Mouse (Mus musculus): ENCODE results near the gene Map2k3. TPM values are rescaled to one million over a fixed set of nuclear protein-coding genes. Genes with fewer than 3 reads are reported as not detected.
A peak's percentile ranks its signal among the peaks of the same experiment; 100 is the strongest.
"Not testable (repeated sequence)": the region's sequence is repeated elsewhere in the genome, so short reads cannot be mapped to it uniquely, and the experiment has no call there.

Map2k3 gene
- total RNA-seq (2021): 10 to 100 TPM; 84.2 to 84.5 TPM

DNA sequence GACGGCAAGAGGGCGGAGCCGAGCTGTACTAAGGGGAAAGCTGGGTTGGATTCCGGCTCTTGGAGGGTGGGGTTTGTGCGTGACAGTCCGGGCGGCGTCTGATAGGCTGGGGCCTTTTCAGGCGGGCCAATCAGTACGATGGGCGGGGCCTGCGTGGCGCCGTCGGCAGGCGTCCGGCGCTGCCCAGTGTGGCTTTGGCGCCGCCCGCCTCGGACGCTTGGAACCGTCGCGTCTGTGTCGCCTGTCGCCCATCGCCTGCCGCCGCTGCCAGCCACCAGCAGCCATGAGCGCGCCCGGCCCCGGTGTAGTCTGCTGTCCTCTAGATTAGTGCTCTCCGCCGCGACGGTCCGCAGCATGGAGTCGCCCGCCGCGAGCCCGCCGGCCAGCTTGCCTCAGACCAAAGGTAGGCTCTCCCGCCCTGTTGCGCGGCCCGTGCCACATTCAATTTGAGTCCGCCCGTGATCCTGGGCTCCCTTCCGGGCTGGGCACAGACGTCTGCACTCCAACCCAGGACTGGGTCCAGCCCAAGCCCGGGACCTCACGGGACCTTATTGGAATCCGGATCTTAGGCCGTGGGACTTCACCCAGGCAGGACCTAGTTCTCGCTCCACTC is at the start of gene Map2k3:
Gene Map2k3 (plus strand): TSS at position 165 of the 613 bp plus-strand sequence.
- DNase-seq: peak; percentile 95
- intact Hi-C loops (cut with DNase I): loop anchor here (2.0 to 10.0 kb wide), 2 partner anchors 17 to 333 kb away; partner anchors contain the start of genes Aldh3a2 and Natd1

DNA sequence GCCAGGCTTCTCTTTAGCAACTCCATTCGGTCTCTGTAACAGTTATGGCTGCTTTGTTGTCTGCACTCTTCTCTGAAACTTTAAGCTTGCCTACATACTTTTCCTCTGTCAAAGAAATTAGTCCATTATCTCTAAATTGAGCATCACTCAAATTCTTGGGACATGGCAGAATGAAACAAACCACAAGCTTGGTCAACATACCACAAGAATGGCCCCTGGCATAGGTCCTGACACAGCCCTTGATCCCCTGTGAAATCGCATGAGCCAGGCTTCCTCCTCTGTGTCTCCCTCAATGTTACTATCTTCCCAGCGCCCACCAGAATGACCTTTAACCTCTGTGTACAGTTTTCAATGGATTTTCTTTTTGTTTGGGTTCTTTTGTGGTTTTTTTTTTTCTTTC is 49.4 kb upstream of the Map2k3 start:
- no peak for DNase-seq
- intact Hi-C loops (cut with DNase I): no loop called here

DNA sequence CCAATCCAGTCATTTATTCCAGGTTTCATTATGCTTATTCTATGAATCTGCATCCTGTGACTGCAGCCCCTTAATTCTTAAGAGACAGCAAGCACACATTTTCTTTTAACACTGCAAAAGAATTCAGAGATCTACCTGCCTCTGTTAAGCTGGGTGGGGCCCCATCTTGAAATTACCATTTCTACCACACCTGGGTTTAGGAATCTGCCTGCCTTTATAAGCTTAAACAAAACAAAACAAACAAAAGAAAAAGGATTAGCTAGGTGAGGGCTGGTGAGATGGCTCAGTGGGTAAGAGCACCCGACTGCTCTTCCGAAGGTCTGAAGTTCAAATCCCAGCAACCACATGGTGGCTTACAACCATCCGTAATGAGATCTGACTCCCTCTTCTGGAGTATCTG is 44.8 kb upstream of the Map2k3 start:
- intact Hi-C loops (cut with DNase I): not testable (repeated sequence)

DNA sequence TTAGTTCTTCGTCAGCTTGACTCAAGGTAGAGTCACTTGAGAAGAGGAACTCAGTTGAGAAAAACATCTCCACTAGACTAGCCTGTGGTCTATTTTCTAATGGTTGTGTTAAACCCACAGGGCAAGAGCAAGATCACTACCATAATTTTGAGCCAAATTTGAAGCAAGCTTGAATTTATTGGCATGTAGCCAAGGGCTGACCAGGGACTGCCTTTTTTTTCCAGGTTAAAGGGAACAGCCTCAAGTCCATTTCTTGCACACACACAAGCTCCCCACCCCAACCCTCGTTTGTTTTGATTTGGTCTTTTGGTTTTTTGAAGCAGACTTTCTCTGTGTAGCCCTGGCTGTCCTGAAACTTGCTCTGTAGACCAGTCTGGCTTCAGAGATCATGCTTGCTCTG is 42.0 kb upstream of the Map2k3 start:
- intact Hi-C loops (cut with DNase I): no loop called here
- DNase-seq: no peak

More for the DNA sequence above, 44.8 kb upstream of the Map2k3 start:
- not testable (repeated sequence) for DNase-seq

DNA sequence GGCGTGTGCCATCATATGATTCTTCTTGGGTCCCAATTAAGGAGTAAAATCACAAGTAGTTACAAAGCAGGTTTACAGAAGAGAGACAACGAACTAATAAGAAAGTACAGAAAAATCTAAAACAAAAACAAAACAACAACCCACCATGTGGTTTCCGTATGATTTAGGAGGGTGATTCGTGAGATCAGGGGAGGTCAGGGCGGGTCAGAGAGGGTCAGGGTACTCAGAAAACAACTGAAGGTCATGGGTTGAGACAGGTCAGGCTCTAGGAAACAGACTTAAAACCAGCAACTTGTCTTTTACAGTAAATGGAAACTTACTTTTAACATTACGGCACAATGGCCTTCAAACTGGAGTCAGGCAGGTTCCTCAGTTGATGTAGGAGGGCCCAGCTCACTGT is 41.5 kb upstream of the Map2k3 start:
- intact Hi-C loops (cut with DNase I): no loop called here
- no peak for DNase-seq

DNA sequence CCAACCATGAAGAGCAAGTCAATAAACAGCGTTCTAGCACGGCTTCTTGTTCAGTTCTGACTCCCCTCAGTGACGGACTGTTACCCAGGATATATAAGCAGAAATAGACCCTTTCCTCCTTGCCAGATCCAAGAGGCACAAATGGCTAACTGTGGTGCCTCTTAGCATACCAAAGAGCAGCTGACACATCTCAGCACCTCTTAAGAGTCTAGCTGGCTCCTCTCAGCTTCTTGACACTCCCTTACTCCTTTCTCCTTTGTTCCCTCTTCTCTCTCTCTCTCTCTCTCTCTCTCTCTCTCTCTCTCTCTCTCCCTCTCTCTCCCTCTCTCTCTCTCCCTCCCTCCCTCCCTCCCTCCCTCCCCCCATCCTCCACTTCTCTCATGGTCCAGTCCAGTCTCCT is 41.1 kb upstream of the Map2k3 start:
- no peak for DNase-seq
- intact Hi-C loops (cut with DNase I): no loop called here

DNA sequence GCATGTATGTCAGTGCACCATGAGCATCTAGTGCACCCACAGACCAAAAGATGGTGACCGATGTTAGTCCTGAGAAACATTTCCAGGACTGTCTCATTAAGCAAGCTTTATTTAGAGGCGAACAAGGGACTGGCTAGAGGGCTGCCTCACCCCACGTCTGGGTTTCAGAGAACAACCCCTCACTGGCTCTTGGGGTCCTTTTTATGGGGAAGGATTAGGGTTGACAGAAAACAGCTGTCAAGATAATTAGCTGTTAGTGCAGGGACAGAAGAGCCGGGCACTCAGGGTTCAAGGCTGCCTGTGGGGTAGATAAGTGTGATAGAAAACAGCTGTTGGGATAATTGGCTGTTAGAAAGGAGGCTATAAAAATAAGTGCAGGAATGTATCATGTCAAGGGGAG is 35.9 kb upstream of the Map2k3 start:
- no peak for DNase-seq
- intact Hi-C loops (cut with DNase I): no loop called here

DNA sequence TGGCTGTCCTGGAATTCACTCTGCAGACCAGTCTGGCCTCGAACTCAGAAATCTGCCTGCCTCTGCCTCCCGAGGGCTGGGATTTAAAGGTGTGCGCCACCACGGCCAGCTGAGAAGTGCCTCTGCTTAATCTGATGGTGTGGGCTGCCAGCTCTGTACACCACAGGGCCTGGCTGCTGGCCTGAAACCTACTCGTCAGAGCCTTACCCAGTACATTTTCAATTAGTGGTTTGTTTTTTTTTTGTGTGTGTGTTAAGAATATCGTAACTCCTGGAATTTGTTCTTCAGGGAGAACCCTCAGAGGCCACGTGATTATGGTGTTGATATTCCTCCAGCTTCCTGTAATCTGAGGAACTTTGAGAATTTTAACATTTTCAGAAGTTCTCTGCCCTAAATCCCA is 29.8 kb upstream of the Map2k3 start:
- DNase-seq: no peak
- intact Hi-C loops (cut with DNase I): no loop called here

DNA sequence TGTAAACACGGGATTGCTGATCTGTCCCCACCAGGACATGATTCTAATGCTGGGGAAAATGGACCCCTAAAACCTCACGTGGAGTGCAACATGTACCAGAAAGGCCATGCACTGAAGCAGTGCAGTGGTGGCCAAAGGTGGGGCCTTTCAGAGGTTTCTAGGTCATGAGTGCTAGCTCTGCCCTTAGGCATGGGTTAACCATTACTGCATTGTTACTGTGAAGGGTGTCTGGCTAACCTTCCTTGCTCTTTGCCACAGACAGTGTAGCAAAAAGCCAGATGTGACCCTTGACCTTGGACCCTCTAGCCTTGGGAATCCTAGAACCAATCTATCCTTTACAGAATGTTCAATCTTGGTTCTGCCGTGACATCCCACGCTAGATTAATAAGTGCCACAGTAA is 29.3 kb upstream of the Map2k3 start:
- DNase-seq: no peak
- intact Hi-C loops (cut with DNase I): no loop called here

DNA sequence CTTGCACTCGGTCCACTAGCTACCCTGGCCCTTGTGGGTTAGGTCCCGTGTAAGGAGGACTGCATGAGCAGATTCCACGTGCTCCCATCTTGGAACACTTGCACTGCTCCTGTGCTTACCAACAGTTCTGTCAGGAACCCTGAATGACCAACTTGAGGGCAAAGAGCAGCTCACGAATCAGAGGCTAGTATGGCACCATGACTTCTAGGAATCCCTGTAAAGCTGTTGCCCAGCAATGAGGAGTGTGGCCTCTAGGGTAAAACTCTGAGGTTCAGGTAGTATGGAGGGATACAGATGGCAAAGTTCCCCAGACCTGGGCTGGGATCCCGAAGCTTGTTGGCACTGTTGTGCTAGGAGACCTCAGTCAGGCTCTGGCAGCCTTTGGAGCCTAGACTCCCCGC is 28.2 kb upstream of the Map2k3 start:
- intact Hi-C loops (cut with DNase I): no loop called here

DNA sequence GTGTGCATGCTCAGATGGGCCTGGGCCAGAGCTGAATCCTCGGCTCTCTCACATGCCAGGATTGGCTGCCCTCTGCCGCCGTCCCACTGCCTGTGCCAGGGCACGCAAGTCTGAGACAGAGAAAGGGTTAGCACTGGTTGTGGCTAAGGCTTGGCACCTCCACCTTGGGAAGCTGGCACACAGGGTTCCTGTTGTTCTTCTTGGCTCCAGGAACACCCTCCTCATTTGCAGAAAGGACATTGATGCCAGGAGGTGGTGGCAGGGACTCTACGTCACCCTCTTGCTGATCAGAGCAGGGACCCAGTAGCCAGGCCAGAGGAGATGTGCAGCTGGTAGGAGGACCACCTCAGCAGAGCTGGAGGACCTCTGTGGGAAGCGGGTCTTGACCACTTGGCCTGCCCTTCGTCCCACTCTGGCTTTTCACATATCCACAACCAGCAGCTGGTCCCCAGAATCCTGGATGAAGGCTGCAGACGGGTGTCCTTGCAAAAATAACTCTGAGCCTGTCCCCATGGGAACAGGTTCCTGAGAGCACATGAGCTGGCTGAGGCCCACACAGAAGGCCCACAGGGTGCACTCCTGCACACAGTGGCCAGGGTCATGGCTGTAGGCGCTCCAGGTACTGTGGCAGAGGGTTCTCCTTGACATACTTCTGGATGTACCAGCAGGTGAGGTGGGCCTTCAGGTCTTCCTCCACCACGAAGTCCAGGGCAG is 26.3 kb upstream of the Map2k3 start:
- DNase-seq: no peak
- intact Hi-C loops (cut with DNase I): loop anchor here (2.0 kb wide), 1 partner anchor 185 kb away; no protein-coding TSS in a partner anchor

More for the DNA sequence above, 28.2 kb upstream of the Map2k3 start:
- DNase-seq: no peak

DNA sequence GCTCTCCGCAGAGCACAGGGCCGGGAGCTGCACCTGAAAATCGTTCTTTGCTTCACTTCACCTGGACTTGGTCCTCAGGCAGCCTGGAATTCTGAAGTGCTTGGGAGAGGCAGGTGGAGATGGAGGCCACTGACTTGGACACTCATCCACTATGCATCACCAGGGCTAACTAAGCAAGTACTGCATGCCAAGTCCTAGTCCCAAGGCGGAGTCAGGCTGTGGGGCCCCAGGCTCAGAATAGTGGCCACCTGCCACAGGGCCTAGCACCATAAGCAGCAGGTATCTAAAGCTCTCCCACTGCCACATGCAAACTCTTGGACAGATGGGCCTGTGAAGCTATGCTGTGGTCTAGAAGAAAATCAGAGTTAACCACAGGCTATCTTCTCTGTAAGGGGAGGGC is 25.4 kb upstream of the Map2k3 start:
- intact Hi-C loops (cut with DNase I): loop anchor here (2.0 kb wide), 1 partner anchor 184 kb away; no protein-coding TSS in a partner anchor
- no peak for DNase-seq

DNA sequence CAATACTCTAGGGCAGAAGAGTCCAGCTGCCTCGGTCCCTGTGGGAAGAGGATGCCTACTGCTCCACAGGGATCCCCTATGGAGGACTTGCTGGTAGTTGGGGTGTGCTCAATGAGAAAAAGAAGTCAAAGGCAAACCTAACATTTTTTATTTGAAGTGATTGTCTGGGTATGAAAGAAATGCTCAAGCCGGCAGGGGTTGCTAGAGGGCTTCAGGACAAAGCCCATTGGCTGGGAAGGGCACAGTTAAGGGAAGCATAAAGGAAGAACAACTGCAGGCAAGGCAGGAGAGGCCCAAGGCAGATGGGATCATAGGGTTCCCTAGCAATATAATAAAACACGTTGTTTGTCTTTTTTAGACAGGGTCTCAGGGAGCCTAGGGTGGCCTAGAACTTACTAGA is 23.8 kb upstream of the Map2k3 start:
- no peak for DNase-seq
- intact Hi-C loops (cut with DNase I): no loop called here

DNA sequence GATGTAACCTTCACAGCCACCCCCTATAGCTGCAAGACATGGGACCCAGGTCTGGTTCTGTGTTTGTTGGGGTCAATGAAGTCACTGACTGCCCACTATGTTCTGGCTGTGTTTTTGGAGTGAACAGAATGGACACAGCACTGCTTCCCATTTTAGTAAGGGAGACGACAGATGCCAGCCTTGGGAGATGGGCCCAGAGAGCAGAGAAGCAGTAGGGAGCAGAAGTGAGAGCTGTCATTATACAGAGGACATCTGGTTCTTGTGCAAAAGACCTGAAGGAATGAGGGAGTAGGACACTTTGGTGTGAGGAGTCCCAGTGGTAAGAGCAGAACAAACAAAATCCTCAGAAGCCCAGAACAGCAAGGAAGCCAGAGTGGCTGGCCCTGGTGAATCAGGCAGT is 22.2 kb upstream of the Map2k3 start:
- DNase-seq: no peak
- intact Hi-C loops (cut with DNase I): no loop called here

DNA sequence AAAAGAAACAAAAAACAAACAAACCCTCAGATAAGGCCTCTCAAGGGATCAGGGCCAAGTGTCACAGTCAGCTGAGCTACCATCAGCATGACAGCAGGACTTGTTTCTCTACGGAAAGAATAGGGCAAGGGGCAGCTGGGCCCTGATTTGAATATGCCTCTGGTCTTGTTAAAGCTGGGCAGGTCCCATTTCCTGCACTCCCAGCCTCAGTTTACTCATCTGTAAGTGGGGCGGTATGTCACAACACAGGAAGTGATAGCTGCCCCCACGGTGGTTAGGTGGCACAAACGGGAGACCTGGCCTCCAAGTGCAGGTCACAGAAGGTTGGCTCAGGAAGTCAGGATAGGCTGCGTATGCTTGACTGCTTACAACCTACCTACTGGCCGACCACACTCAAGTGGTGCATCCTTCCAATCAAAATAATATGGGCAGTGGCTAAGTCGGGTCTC is 19.3 kb upstream of the Map2k3 start:
- intact Hi-C loops (cut with DNase I): loop anchor here (2.0 kb wide), 1 partner anchor 34 kb away; the partner anchor contains the start of gene Tmem11
- DNase-seq: no peak

DNA sequence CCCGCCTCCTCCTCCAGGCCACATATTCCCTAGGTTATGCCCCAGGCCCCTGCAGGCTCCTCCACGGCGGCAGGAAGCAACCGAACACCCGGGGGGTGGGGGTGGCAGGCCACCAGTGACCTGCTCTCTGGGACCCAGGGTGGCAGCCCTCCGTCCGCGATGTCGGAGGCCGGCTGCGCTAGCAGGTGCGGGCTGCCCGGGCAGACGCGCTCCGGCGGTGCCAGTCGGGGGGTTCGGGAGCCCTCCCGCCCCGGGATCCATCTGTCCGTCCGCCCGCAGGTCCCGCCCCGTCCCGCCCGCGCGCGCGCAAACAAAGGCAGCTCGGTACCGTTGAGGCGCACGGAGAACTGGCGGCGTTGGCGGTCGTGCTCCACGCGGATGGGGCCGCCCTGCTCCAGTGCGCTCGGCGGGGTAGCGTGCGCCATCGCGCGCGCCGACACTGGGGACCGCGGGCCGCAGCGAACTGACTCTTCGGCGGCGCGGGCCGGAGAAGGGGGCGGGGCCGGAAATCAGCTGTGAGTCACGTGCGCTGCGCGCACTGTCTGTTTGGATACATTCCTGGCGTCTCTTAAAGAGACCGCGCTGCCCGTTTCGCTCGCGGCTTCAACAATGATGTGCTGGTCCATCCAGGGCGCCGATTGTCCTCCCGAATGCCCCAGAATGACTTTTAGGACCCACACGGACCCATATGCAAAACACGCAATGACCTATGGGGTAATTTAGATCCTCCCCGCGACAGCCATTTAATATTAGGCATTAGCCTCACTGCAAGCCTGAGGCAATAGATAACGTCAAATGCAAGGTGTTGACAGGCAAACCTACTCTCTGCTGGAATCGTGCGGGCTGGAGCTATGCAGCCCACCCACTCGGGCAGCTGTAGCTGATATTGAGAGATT is 18.3 kb upstream of the Map2k3 start:
- intact Hi-C loops (cut with DNase I): loop anchor here (2.0 kb wide), 2 partner anchors 19 to 35 kb away; partner anchors contain the start of genes Map2k3 and Tmem11
- peak; percentile 92 to 94 for DNase-seq

DNA sequence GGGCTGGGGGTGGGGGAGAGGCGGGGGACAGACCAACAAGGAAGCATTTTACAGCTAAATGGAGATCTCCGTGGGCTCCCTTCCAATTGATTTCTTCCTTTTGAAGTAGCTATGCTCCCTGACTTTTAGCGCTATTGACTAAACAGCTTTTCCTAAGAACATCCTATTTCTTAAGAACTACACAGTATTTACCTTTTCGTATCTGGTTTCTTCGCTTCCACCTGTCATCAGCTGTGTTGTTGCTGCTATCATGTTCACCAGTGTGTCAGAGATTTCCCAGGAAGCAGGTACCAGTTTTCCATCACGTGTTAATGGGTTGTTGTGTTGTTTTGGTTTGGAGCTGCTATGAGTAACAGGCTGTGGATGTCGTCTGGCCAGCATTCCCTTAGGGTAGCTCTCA is 17.3 kb upstream of the Map2k3 start, which contains the start of gene Natd1:
Gene Natd1 (minus strand): TSS at position 260 of the 400 bp plus-strand sequence.
- no peak for DNase-seq
- intact Hi-C loops (cut with DNase I): loop anchor here (2.0 kb wide), 1 partner anchor 18 kb away; the partner anchor contains the start of gene Map2k3

DNA sequence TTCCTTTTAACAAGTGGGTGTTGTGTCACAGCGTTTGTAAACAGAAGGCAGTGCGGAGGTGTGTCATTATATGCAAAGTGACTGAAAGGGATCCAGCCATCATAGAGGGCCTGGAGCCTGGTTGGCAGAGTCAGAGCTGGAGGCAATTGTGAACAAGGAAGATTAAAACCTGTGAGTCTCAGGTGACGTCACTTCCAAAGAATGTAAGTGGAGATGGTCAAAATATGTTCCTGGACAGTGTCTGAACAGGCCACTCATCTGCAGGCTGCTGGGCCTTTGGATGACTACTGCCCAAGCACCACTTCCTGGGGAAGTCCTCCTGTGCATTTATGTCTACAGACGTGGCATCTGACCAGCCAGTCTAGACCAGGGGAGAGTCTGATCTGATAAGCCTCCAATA is 16.6 kb upstream of the Map2k3 start:
- intact Hi-C loops (cut with DNase I): loop anchor here (2.0 kb wide), 1 partner anchor 18 kb away; the partner anchor contains the start of gene Map2k3

DNA sequence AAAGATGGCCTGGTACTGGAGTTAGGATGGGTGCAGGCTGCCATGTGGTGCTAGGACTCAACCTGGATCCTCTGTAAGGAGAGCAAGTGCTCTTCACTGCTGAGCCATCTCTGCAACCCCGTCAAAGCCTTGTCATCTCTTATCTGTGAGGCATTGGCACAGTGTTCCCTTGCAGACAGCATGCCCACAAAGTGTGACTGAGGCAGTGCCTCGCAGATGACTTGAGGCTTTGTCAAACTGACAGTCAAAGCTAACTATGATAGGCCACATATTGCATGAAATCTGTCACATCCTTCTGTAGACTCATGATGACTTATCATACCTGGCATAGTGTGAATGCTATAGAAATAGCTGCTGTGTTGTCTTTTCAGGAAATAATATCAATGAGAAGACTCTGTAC is 11.8 kb upstream of the Map2k3 start:
- no peak for DNase-seq
- intact Hi-C loops (cut with DNase I): no loop called here

More for the DNA sequence above, 16.6 kb upstream of the Map2k3 start:
- no peak for DNase-seq

DNA sequence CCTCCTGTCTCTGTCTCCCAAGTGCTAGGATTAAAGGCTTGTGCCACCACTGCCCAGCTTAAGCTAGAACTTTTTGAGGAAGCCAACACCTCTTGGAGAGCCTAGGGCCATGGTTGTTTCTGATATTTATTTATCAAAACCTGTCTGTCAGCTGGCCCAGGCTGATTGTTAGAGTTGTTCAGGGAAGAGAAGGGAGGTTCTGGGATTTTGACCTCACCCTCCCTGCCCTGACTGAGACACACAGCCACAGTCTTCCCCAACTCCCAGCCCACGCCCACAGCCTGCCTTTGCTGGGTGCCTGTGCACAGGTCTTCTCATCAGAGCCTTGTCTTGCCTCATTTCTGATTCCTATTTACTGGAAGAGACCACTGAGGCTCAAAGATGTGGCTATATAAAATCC is 9.6 kb upstream of the Map2k3 start:
- no peak for DNase-seq
- intact Hi-C loops (cut with DNase I): no loop called here

DNA sequence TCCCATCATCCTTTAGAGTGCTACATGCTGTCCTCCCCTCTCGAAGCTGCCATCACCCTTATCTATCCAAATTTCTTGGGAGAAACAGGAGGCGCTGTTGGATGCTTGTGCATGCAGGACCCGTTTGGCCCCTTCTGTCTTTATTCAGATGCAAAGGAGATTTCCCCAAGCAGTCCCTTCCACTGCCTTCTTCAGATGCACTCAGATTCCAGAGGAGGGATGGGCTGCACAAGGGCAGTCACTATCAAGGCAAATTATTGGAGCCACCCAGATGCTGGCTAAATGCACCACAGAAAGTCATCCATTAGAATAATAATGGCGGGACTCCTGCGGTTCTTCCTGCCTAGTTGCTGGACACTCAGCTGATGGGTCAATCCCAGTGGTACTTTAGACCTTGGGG is 8.9 kb upstream of the Map2k3 start:
- DNase-seq: no peak
- intact Hi-C loops (cut with DNase I): no loop called here

Data from heart, postnatal 36 days (tissue).